Mouse (Mus musculus): ENCODE data around the gene Zfp82.

DNA sequence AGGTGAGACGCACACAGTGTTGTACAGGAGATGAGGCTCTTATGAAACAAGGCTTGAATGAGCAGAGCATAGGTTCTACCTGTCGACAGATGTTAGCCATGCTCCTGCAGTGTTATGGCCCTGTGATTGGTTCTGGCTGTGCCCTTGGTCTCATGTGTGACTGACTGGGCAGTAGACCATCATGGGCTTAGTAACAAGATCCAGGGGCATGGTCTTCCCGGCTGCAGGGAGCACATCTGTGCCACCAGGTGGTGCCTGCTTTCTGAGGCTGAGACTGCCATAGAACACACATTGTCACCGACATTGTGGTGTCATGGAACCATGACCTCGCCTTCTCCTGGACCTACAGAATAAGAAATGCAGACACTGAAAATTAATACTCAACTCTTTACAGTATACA lies 47.3 kb downstream of the Zfp82 start:
- TF ChIP-seq POLR2A (IDR thresholded peaks at IDR 0.05; ENCODE audit: low read depth, low read length) (no peak), CTCF (IDR thresholded peaks at IDR 0.05; ENCODE audit: extremely low read depth, insufficient read length, insufficient replicate concordance, low read depth, low read length) (no peak)
